ENCODE assay signal across 32 mouse cellular contexts in genomic region chr10:68431346-68431745, GRCm38 (mm10).
DNase-seq lines count a peak whose midpoint lies in the region; ATAC-seq and TF ChIP-seq lines count a peak whose summit lies in the region.
"Had no signal": no experiment of that assay in that cellular context is flagged by ENCODE, and none has a peak within 500 bp of the region (broad histone marks: within the 10 kb centered on the region; RNA-seq: fewer than 3 reads in every experiment).

No protein-coding gene starts in this region.

- H3K4me3 ChIP-seq in liver, embryonic 12.5 days: no peak overlapping the region
- no peak overlapping the region for H3K4me3 ChIP-seq in liver, postnatal 0 days (ENCODE audit: low read depth, low read length)
- no peak overlapping the region for H3K4me3 ChIP-seq in intestine, postnatal 0 days (ENCODE audit: low read depth, low read length)
- no peak overlapping the region for H3K4me3 ChIP-seq in heart, embryonic 11.5 days (ENCODE audit: low read depth, low read length)
- H3K4me3 ChIP-seq: embryonic facial prominence, embryonic 12.5 days; heart, embryonic 15.5 days; hindbrain, embryonic 12.5 days; intestine, embryonic 15.5 days; limb, embryonic 13.5 days; stomach, embryonic 15.5 days had no signal

- peak overlapping the region; percentile 36; the same call in 1 of the 2 replicates for H3K4me2 ChIP-seq in liver, embryonic 12.5 days
- peak overlapping the region; percentile 50 for H3K4me2 ChIP-seq in liver, postnatal 0 days (ENCODE audit: low read depth, low read length)
- no peak overlapping the region for H3K4me2 ChIP-seq in intestine, postnatal 0 days (replicated peaks; ENCODE audit: low read depth)
- no peak overlapping the region for H3K4me2 ChIP-seq in heart, embryonic 11.5 days
- H3K4me2 ChIP-seq: embryonic facial prominence, embryonic 12.5 days; heart, embryonic 15.5 days; hindbrain, embryonic 12.5 days; intestine, embryonic 15.5 days; limb, embryonic 13.5 days; lung, embryonic 14.5 days; stomach, embryonic 15.5 days had no signal

- DNase-seq in heart, adult 11 months: peak; percentile 54
- DNase-seq in heart, adult 9 months (ENCODE audit: low spot score in 2 of 2): no peak
- no peak for DNase-seq in liver, postnatal 0 days
- no peak for DNase-seq in testis, postnatal 14 days (ENCODE audit: low spot score)
- DNase-seq: adrenal gland, postnatal 14 days; cerebellum, adult 9-10 months; cerebellum, postnatal 36 days; embryo, embryonic 11 days; gastrocnemius, postnatal 25 days; kidney, adult 8-10 months; kidney, postnatal 4 days; lung, embryonic 14.5 days; lung, postnatal 14 days; midbrain, embryonic 14.5 days; retina, postnatal 1 day; right cerebral cortex, postnatal 14 days; thymus, adult 18-20 months; thymus, postnatal 4 days had no signal

- TF ChIP-seq CTCF in liver, postnatal 0 days (IDR thresholded peaks at IDR 0.05; ENCODE audit: low read depth): no peak
- no peak for TF ChIP-seq CTCF in intestine, postnatal 0 days (IDR thresholded peaks at IDR 0.05; ENCODE audit: low read depth)

- peak; percentile 75 for TF ChIP-seq EP300 in liver, postnatal 0 days (IDR thresholded peaks at IDR 0.05; ENCODE audit: low read depth)

- H3K9ac ChIP-seq in liver, embryonic 12.5 days: no peak overlapping the region
- no peak overlapping the region for H3K9ac ChIP-seq in liver, postnatal 0 days (replicated peaks)
- H3K9ac ChIP-seq in intestine, postnatal 0 days (ENCODE audit: low read depth, low read length): no peak overlapping the region
- no peak overlapping the region for H3K9ac ChIP-seq in heart, embryonic 11.5 days (ENCODE audit: low read depth, low read length)
- H3K9ac ChIP-seq: embryonic facial prominence, embryonic 12.5 days; heart, embryonic 15.5 days; hindbrain, embryonic 12.5 days; intestine, embryonic 15.5 days; limb, embryonic 13.5 days; lung, embryonic 14.5 days; stomach, embryonic 15.5 days had no signal

- H3K9me3 ChIP-seq in liver, embryonic 12.5 days (replicated peaks): no peaks in the 10 kb centered on the region
- H3K9me3 ChIP-seq in liver, postnatal 0 days (ENCODE audit: low read length): no peaks in the 10 kb centered on the region
- H3K9me3 ChIP-seq in intestine, postnatal 0 days (ENCODE audit: control insufficient read depth): no peaks in the 10 kb centered on the region
- H3K9me3 ChIP-seq in heart, embryonic 11.5 days (replicated peaks; ENCODE audit: control insufficient read depth, low read length): no peaks in the 10 kb centered on the region
- H3K9me3 ChIP-seq: heart, embryonic 15.5 days; hindbrain, embryonic 12.5 days; intestine, embryonic 15.5 days; limb, embryonic 13.5 days; stomach, embryonic 15.5 days had no signal

- H3K27me3 ChIP-seq in liver, embryonic 12.5 days (replicated peaks): no peaks in the 10 kb centered on the region
- no peaks in the 10 kb centered on the region for H3K27me3 ChIP-seq in liver, postnatal 0 days (ENCODE audit: insufficient read depth, low read length)
- no peaks in the 10 kb centered on the region for H3K27me3 ChIP-seq in intestine, postnatal 0 days (replicated peaks; ENCODE audit: control insufficient read depth, insufficient read depth, low read length)
- H3K27me3 ChIP-seq in heart, embryonic 11.5 days (ENCODE audit: control insufficient read depth, insufficient read depth, low read length): no peaks in the 10 kb centered on the region
- H3K27me3 ChIP-seq: embryonic facial prominence, embryonic 12.5 days; heart, embryonic 15.5 days; hindbrain, embryonic 12.5 days; intestine, embryonic 15.5 days; limb, embryonic 13.5 days; stomach, embryonic 15.5 days had no signal

- H3K36me3 ChIP-seq in liver, embryonic 12.5 days: no peaks in the 10 kb centered on the region
- no peaks in the 10 kb centered on the region for H3K36me3 ChIP-seq in liver, postnatal 0 days (replicated peaks; ENCODE audit: insufficient read depth, low read length)
- no peaks in the 10 kb centered on the region for H3K36me3 ChIP-seq in intestine, postnatal 0 days (ENCODE audit: control insufficient read depth, insufficient read depth)
- H3K36me3 ChIP-seq in heart, embryonic 11.5 days (ENCODE audit: control insufficient read depth, insufficient read depth, low read length): no peaks in the 10 kb centered on the region
- H3K36me3 ChIP-seq: embryonic facial prominence, embryonic 12.5 days; G1E; heart, embryonic 15.5 days; hindbrain, embryonic 12.5 days; intestine, embryonic 15.5 days; limb, embryonic 13.5 days; stomach, embryonic 15.5 days had no signal

- WGBS in liver, embryonic 12.5 days (ENCODE audit: insufficient replicate concordance): 29% methylated on average over 6 of the region's 6 CpGs
- 39% methylated on average over 6 of the region's 6 CpGs for WGBS in liver, postnatal 0 days (ENCODE audit: insufficient replicate concordance)
- WGBS in intestine, postnatal 0 days: 88% methylated on average over 6 of the region's 6 CpGs
- 78% methylated on average over 6 of the region's 6 CpGs for WGBS in heart, embryonic 11.5 days (ENCODE audit: insufficient replicate concordance)

- peaks cover 7% of the 10 kb centered on the region; the same call in 1 of the 2 replicates for H3K4me1 ChIP-seq in liver, embryonic 12.5 days
- H3K4me1 ChIP-seq in liver, postnatal 0 days (ENCODE audit: insufficient read depth): peaks cover 11% of the 10 kb centered on the region; the same call in 1 of the 2 replicates
- no peaks in the 10 kb centered on the region; the same call in 1 of the 2 replicates for H3K4me1 ChIP-seq in intestine, postnatal 0 days (replicated peaks; ENCODE audit: control insufficient read depth, insufficient read depth, low read length)
- no peaks in the 10 kb centered on the region for H3K4me1 ChIP-seq in heart, embryonic 11.5 days (ENCODE audit: control insufficient read depth, insufficient read depth, low read length)
- H3K4me1 ChIP-seq: heart, embryonic 15.5 days; hindbrain, embryonic 12.5 days; stomach, embryonic 15.5 days had no signal

- no peak overlapping the region for H3K27ac ChIP-seq in liver, embryonic 12.5 days
- no peak overlapping the region for H3K27ac ChIP-seq in liver, postnatal 0 days (ENCODE audit: low read depth)
- H3K27ac ChIP-seq in intestine, postnatal 0 days (ENCODE audit: low read depth, low read length): no peak overlapping the region
- H3K27ac ChIP-seq in heart, embryonic 11.5 days (ENCODE audit: low read depth, low read length): no peak overlapping the region
- H3K27ac ChIP-seq: embryonic facial prominence, embryonic 12.5 days; heart, embryonic 15.5 days; hindbrain, embryonic 12.5 days; hindbrain, postnatal 0 days; intestine, embryonic 15.5 days; kidney, postnatal 0 days; limb, embryonic 13.5 days; stomach, embryonic 15.5 days had no signal

- ATAC-seq in common myeloid progenitor, adult 5-6 weeks (replicated peaks; ENCODE audit: low read depth, poor library complexity, severe bottlenecking): peak; percentile 95
- peak; percentile 85 for ATAC-seq in liver, embryonic 12.5 days
- peak; percentile 75 for ATAC-seq in liver, postnatal 0 days
- ATAC-seq in intestine, postnatal 0 days: no peak
- ATAC-seq in heart, embryonic 11.5 days (replicated peaks; ENCODE audit: insufficient number of reproducible peaks, low FRiP score, low TSS enrichment): no peak
- ATAC-seq: forebrain, embryonic 14.5 days; hindbrain, postnatal 0 days; intestine, embryonic 15.5 days had no signal

Comparison
In these comparisons a context has a peak if more than half of its experiments do, and no peak if none do; other contexts are left out.
1. ATAC-seq: peak in common myeloid progenitor, adult 5-6 weeks (single experiment), liver, embryonic 12.5 days (single experiment) and liver, postnatal 0 days (single experiment); none in intestine, postnatal 0 days (single experiment) and heart, embryonic 11.5 days (single experiment).
2. H3K4me2 ChIP-seq: peak in liver, embryonic 12.5 days (single experiment) and liver, postnatal 0 days (single experiment); none in intestine, postnatal 0 days (single experiment) and heart, embryonic 11.5 days (single experiment).